In genomic region chr2:52262149-52262548, GRCm38 (mm10) we compare ENCODE assay signal across 8 mouse cellular contexts.
DNase-seq lines count a peak whose midpoint lies in the region; ATAC-seq and TF ChIP-seq lines count a peak whose summit lies in the region.

No protein-coding gene starts in this region.

- in situ Hi-C loops in ES-E14 (cut with MboI; ENCODE audit: low sequenced_read_pairs in 2 of 2, unreplicated experiment in 2 of 2) = loop anchor here in 1 of 2 experiments (25.0 kb wide), 1 partner anchor 325 kb away; no protein-coding TSS in a partner anchor

- no peak overlapping the region for H3K9ac ChIP-seq in liver, embryonic 12.5 days
- no peak overlapping the region for H3K9ac ChIP-seq in ES-E14 (ENCODE audit: insufficient read depth, low read depth, low read length, poor library complexity, severe bottlenecking)
- no peak overlapping the region for H3K9ac ChIP-seq in heart, postnatal 0 days (replicated peaks; ENCODE audit: low read depth, low read length)
- no peak overlapping the region for H3K9ac ChIP-seq in midbrain, embryonic 15.5 days

- DNase-seq in liver (peak; percentile 7), ES-E14 (ENCODE audit: low read depth, low spot score) (peak; percentile 30)
- DNase-seq in cerebellum, adult 2 months = peak; percentile 59 to 72
- peak; percentile 45 for DNase-seq in heart, postnatal 0 days (ENCODE audit: low spot score)
- peak; percentile 38 to 62 for DNase-seq in layer of hippocampus, postnatal 14 days (ENCODE audit: low spot score in 2 of 2)
- DNase-seq in gastrocnemius, postnatal 10 days = no peak

- H3K27me3 ChIP-seq in liver, embryonic 12.5 days (replicated peaks) = no peaks in the 10 kb centered on the region
- no peaks in the 10 kb centered on the region for H3K27me3 ChIP-seq in cerebellum, adult 2 months (ENCODE audit: control insufficient read depth, insufficient read depth, low read length)
- no peaks in the 10 kb centered on the region for H3K27me3 ChIP-seq in heart, postnatal 0 days (ENCODE audit: control insufficient read depth, insufficient read depth, low read length)
- no peaks in the 10 kb centered on the region for H3K27me3 ChIP-seq in midbrain, embryonic 15.5 days (replicated peaks)

- no peak for ATAC-seq in liver, embryonic 12.5 days
- peak; percentile 55; the same call in 1 of the 2 replicates for ATAC-seq in heart, postnatal 0 days (ENCODE audit: insufficient read depth, low read depth)
- peak; percentile 81; the same call in 1 of the 2 replicates for ATAC-seq in midbrain, embryonic 15.5 days (replicated peaks)

- no peaks in the 10 kb centered on the region for H3K36me3 ChIP-seq in liver, embryonic 12.5 days
- H3K36me3 ChIP-seq in ES-E14 (ENCODE audit: control insufficient read depth, insufficient read depth, low read length, poor library complexity, severe bottlenecking) = no peaks in the 10 kb centered on the region
- H3K36me3 ChIP-seq in heart, postnatal 0 days (replicated peaks; ENCODE audit: control insufficient read depth, insufficient read depth, low read length) = no peaks in the 10 kb centered on the region
- no peaks in the 10 kb centered on the region for H3K36me3 ChIP-seq in midbrain, embryonic 15.5 days (replicated peaks)

- TF ChIP-seq CTCF in cerebellum, adult 2 months (IDR thresholded peaks at IDR 0.05; ENCODE audit: borderline replicate concordance, insufficient read depth, low read depth, low read length) = peak; percentile 76
- peak; percentile 81 for TF ChIP-seq CTCF in heart, postnatal 0 days (IDR thresholded peaks at IDR 0.05; ENCODE audit: low read depth)

- TF ChIP-seq POLR2A in cerebellum, adult 2 months (IDR thresholded peaks at IDR 0.05; ENCODE audit: borderline replicate concordance, insufficient read depth, low read length) = no peak

- no peak overlapping the region for H3K4me2 ChIP-seq in liver, embryonic 12.5 days
- H3K4me2 ChIP-seq in heart, postnatal 0 days (ENCODE audit: low read depth, low read length) = no peak overlapping the region
- H3K4me2 ChIP-seq in midbrain, embryonic 15.5 days = no peak overlapping the region

- no peaks in the 10 kb centered on the region for H3K4me1 ChIP-seq in liver, embryonic 12.5 days
- no peaks in the 10 kb centered on the region for H3K4me1 ChIP-seq in ES-E14 (ENCODE audit: control insufficient read depth in 2 of 2, insufficient read depth in 2 of 2, low read length in 2 of 2, poor library complexity in 1 of 2)
- H3K4me1 ChIP-seq in cerebellum, adult 2 months (ENCODE audit: control insufficient read depth, insufficient read depth, low read length) = no peaks in the 10 kb centered on the region
- no peaks in the 10 kb centered on the region for H3K4me1 ChIP-seq in heart, postnatal 0 days (ENCODE audit: control insufficient read depth, insufficient read depth)
- H3K4me1 ChIP-seq in midbrain, embryonic 15.5 days = no peaks in the 10 kb centered on the region

- 25% methylated on average over 2 of the region's 2 CpGs for WGBS in liver, embryonic 12.5 days (ENCODE audit: insufficient replicate concordance)
- 28% methylated on average over 2 of the region's 2 CpGs for WGBS in cerebellum, adult 2 months
- 21% methylated on average over 2 of the region's 2 CpGs for WGBS in heart, postnatal 0 days
- 57% methylated on average over 2 of the region's 2 CpGs for WGBS in midbrain, embryonic 15.5 days

- no peaks in the 10 kb centered on the region for H3K9me3 ChIP-seq in liver, embryonic 12.5 days (replicated peaks)
- no peaks in the 10 kb centered on the region for H3K9me3 ChIP-seq in ES-E14 (ENCODE audit: control insufficient read depth, insufficient read depth, low read depth, low read length)
- H3K9me3 ChIP-seq in heart, postnatal 0 days (replicated peaks; ENCODE audit: control insufficient read depth, low read length) = no peaks in the 10 kb centered on the region
- H3K9me3 ChIP-seq in midbrain, embryonic 15.5 days = no peaks in the 10 kb centered on the region

- no peak overlapping the region for H3K4me3 ChIP-seq in liver, embryonic 12.5 days
- H3K4me3 ChIP-seq in ES-E14 (ENCODE audit: insufficient read depth in 1 of 2, low read depth in 1 of 2, low read length in 2 of 2, poor library complexity in 1 of 2, severe bottlenecking in 1 of 2) = no peak overlapping the region
- H3K4me3 ChIP-seq in cerebellum, adult 2 months (replicated peaks; ENCODE audit: insufficient read depth, low read depth, low read length) = no peak overlapping the region
- H3K4me3 ChIP-seq in heart, postnatal 0 days (ENCODE audit: low read depth, low read length) = no peak overlapping the region
- no peak overlapping the region for H3K4me3 ChIP-seq in midbrain, embryonic 15.5 days

- TF ChIP-seq EP300 in heart, postnatal 0 days (IDR thresholded peaks at IDR 0.05; ENCODE audit: low read depth) = no peak

- no peak overlapping the region for H3K27ac ChIP-seq in liver, embryonic 12.5 days
- H3K27ac ChIP-seq in ES-E14 (ENCODE audit: insufficient read depth, low read depth, low read length, poor library complexity, severe bottlenecking) = no peak overlapping the region
- no peak overlapping the region for H3K27ac ChIP-seq in cerebellum, adult 2 months (ENCODE audit: insufficient read depth, low read length)
- no peak overlapping the region for H3K27ac ChIP-seq in heart, postnatal 0 days (ENCODE audit: low read depth)
- no peak overlapping the region for H3K27ac ChIP-seq in midbrain, embryonic 15.5 days

TF ChIP-seq in ES-E14, 5 proteins besides CTCF, POLR2A, EP300 and RAD21:
- TF ChIP-seq MAFK (IDR thresholded peaks at IDR 0.05; ENCODE audit: insufficient read depth, low read depth, low read length) = no peak
- TF ChIP-seq ZC3H11A (IDR thresholded peaks at IDR 0.05; ENCODE audit: borderline replicate concordance, low read depth, low read length) = peak; percentile 77; the same call in 1 of the 2 replicates
